8 mouse cellular contexts compared by ENCODE assay signal in genomic region chr4:155163685-155164084, GRCm38 (mm10). TPM values are rescaled to one million over a fixed set of nuclear protein-coding genes. Genes with fewer than 3 reads are reported as not detected.
A peak's percentile ranks its signal among the peaks of the same experiment; 100 is the strongest.
DNase-seq lines count a peak whose midpoint lies in the region; ATAC-seq and TF ChIP-seq lines count a peak whose summit lies in the region.

No protein-coding gene starts in this region.

- intact Hi-C loops in heart, postnatal 10 days (cut with DNase I): no loop called here

- no peak overlapping the region for H3K4me3 ChIP-seq in heart, postnatal 0 days (ENCODE audit: low read depth, low read length)
- H3K4me3 ChIP-seq in limb, embryonic 11.5 days (ENCODE audit: low read depth, low read length): no peak overlapping the region

- no peak for DNase-seq in heart, postnatal 0 days (ENCODE audit: low spot score)
- no peak for DNase-seq in heart, postnatal 10 days
- DNase-seq in 416B (ENCODE audit: low read depth): peak; percentile 46
- peak; percentile 71 for DNase-seq in R1 (ENCODE audit: low read depth, low spot score)
- DNase-seq in limb, embryonic 11.5 days (ENCODE audit: low spot score): no peak
- DNase-seq in adrenal gland, postnatal 4 days (ENCODE audit: low spot score in 2 of 2): no peak
- DNase-seq in left cerebral cortex, adult 11 months (ENCODE audit: low spot score): no peak
- DNase-seq in kidney, postnatal 10 days: no peak

- no peak for TF ChIP-seq CTCF in heart, postnatal 0 days (IDR thresholded peaks at IDR 0.05; ENCODE audit: low read depth)

- no peaks in the 10 kb centered on the region for H3K27me3 ChIP-seq in heart, postnatal 0 days (ENCODE audit: control insufficient read depth, insufficient read depth, low read length)
- no peaks in the 10 kb centered on the region for H3K27me3 ChIP-seq in limb, embryonic 11.5 days (ENCODE audit: control insufficient read depth, insufficient read depth, low read length)

- peak overlapping the region; percentile 76 for H3K27ac ChIP-seq in heart, postnatal 0 days (ENCODE audit: low read depth)
- H3K27ac ChIP-seq in limb, embryonic 11.5 days (replicated peaks; ENCODE audit: low read depth, low read length): 0 out of 2 replicates have a peak overlapping the region, but pooled peaks have one; percentile 15

- no peak for TF ChIP-seq EP300 in heart, postnatal 0 days (IDR thresholded peaks at IDR 0.05; ENCODE audit: low read depth)

- no peak overlapping the region for H3K9ac ChIP-seq in heart, postnatal 0 days (replicated peaks; ENCODE audit: low read depth, low read length)
- no peak overlapping the region for H3K9ac ChIP-seq in limb, embryonic 11.5 days (ENCODE audit: low read length)

- peaks cover 14% of the 10 kb centered on the region for H3K36me3 ChIP-seq in heart, postnatal 0 days (replicated peaks; ENCODE audit: control insufficient read depth, insufficient read depth, low read length)
- peaks cover 6% of the 10 kb centered on the region; the same call in 1 of the 2 replicates for H3K36me3 ChIP-seq in limb, embryonic 11.5 days (ENCODE audit: control insufficient read depth, insufficient read depth, low read length)

- peaks cover 54% of the 10 kb centered on the region for H3K4me1 ChIP-seq in heart, postnatal 0 days (ENCODE audit: control insufficient read depth, insufficient read depth)
- H3K4me1 ChIP-seq in limb, embryonic 11.5 days (ENCODE audit: control insufficient read depth, insufficient read depth, low read length): peaks cover 38% of the 10 kb centered on the region

- no peaks in the 10 kb centered on the region for H3K9me3 ChIP-seq in heart, postnatal 0 days (replicated peaks; ENCODE audit: control insufficient read depth, low read length)
- no peaks in the 10 kb centered on the region for H3K9me3 ChIP-seq in limb, embryonic 11.5 days (ENCODE audit: control insufficient read depth, low read length)

- 65% methylated on average over 8 of the region's 8 CpGs for WGBS in heart, postnatal 0 days
- 65% methylated on average over 8 of the region's 8 CpGs for WGBS in limb, embryonic 11.5 days

- no peak overlapping the region for H3K4me2 ChIP-seq in heart, postnatal 0 days (ENCODE audit: low read depth, low read length)
- no peak overlapping the region for H3K4me2 ChIP-seq in limb, embryonic 11.5 days (ENCODE audit: low read depth, severe bottlenecking)

- no peak for ATAC-seq in heart, postnatal 0 days (ENCODE audit: insufficient read depth, low read depth)
- ATAC-seq in limb, embryonic 11.5 days (ENCODE audit: insufficient number of reproducible peaks, low FRiP score, low TSS enrichment, low read depth): 0 out of 2 replicates have a peak, but pooled peaks have one; percentile 26

RNA-seq across cellular contexts. Expression of gene Ski, which starts 58.7 kb away (rescaled TPM):
- 53.2 and 60.6 TPM in 2 replicates for total RNA-seq in heart, postnatal 0 days (2014; rRNA removed; ENCODE audit: low replicate concordance)
- 7.7 and 9.3 TPM in 2 replicates for polyA plus RNA-seq in heart, postnatal 0 days (2015; fragmentation: Nextera tagmentation; extraction: Ambion mirVana)
- total RNA-seq in heart, postnatal 10 days (2021): 10 to 100 TPM; 89.2 to 89.6 TPM
- 17.7 and 17.8 TPM in 2 replicates for polyA plus RNA-seq in limb, embryonic 11.5 days (2014; fragmentation: Nextera tagmentation; extraction: Ambion mirVana)
- total RNA-seq in adrenal gland, postnatal 4 days (2021): 100 to 1,000 TPM; 106 to 111 TPM

Comparison
In these comparisons a context has a peak if more than half of its experiments do, and no peak if none do; other contexts are left out.
1. DNase-seq: peak in 416B (single experiment) and R1 (single experiment); none in heart, postnatal 0 days (single experiment), heart, postnatal 10 days (0 of 2), limb, embryonic 11.5 days (single experiment), adrenal gland, postnatal 4 days (0 of 2), left cerebral cortex, adult 11 months (single experiment) and kidney, postnatal 10 days (single experiment).